Mouse (Mus musculus): ENCODE measurements around the gene Tmem30b. TPM values are rescaled to one million over a fixed set of nuclear protein-coding genes. Genes with fewer than 3 reads are reported as not detected.

The Tmem30b gene
- polyA plus RNA-seq, 1 experiment from 2014 or later: 19.4 TPM

GRCm38 (mm10) chr12:73590627-73591276, 44.6 kb upstream of the Tmem30b start:
- H3K4me2 ChIP-seq (replicated peaks; ENCODE audit: low read depth, low read length): no peak overlapping the region
- no peaks in the 10 kb centered on the region; the same call in 1 of the 2 replicates for H3K4me1 ChIP-seq (ENCODE audit: insufficient read depth, low read depth, low read length)
- H3K27me3 ChIP-seq (replicated peaks; ENCODE audit: insufficient read depth, low read length): peaks cover 4% of the 10 kb centered on the region; the same call in 1 of the 2 replicates
- WGBS: 61% methylated on average over 15 of the region's 15 CpGs
- H3K27ac ChIP-seq (ENCODE audit: low read length): peak overlapping the region; percentile 66
- H3K9me3 ChIP-seq (ENCODE audit: low read length): no peaks in the 10 kb centered on the region
- DNase-seq (ENCODE audit: low spot score) (no peak), ATAC-seq (peak; percentile 24; the same call in 1 of the 2 replicates)
- TF ChIP-seq CTCF (IDR thresholded peaks at IDR 0.05) (no peak), EP300 (IDR thresholded peaks at IDR 0.05) (peak; percentile 55; the same call in 1 of the 2 replicates)
- H3K4me3 ChIP-seq (ENCODE audit: low read depth, low read length): no peak overlapping the region
- H3K36me3 ChIP-seq (ENCODE audit: insufficient read depth, low read length): no peaks in the 10 kb centered on the region
- H3K9ac ChIP-seq (replicated peaks; ENCODE audit: low read depth): no peak overlapping the region

GRCm38 (mm10) chr12:73587262-73587661, 41.1 kb upstream of the Tmem30b start:
- Histone ChIP-seq H3K4me1 (ENCODE audit: insufficient read depth, low read depth, low read length) (no peaks in the 10 kb centered on the region), H3K9me3 (ENCODE audit: low read length) (no peaks in the 10 kb centered on the region), H3K27ac (ENCODE audit: low read length) (no peak overlapping the region), H3K36me3 (ENCODE audit: insufficient read depth, low read length) (no peaks in the 10 kb centered on the region), H3K4me2 (replicated peaks; ENCODE audit: low read depth, low read length) (peak overlapping the region; percentile 25; the same call in 1 of the 2 replicates), H3K9ac (replicated peaks; ENCODE audit: low read depth) (no peak overlapping the region), H3K27me3 (replicated peaks; ENCODE audit: insufficient read depth, low read length) (peaks cover 4% of the 10 kb centered on the region; the same call in 1 of the 2 replicates), H3K4me3 (ENCODE audit: low read depth, low read length) (peak overlapping the region; percentile 24)
- ATAC-seq: no peak
- 37% methylated on average over 3 of the region's 3 CpGs for WGBS
- DNase-seq (ENCODE audit: low spot score): no peak
- TF ChIP-seq EP300 (IDR thresholded peaks at IDR 0.05) (0 out of 2 replicates have a peak, but pooled peaks have one; percentile 14), CTCF (IDR thresholded peaks at IDR 0.05) (no peak)

- Histone ChIP-seq H3K27ac (ENCODE audit: low read length) (no peak overlapping the region), H3K27me3 (replicated peaks; ENCODE audit: insufficient read depth, low read length) (peaks cover 4% of the 10 kb centered on the region; the same call in 1 of the 2 replicates), H3K9me3 (ENCODE audit: low read length) (no peaks in the 10 kb centered on the region), H3K4me3 (ENCODE audit: low read depth, low read length) (peak overlapping the region; percentile 75), H3K4me1 (ENCODE audit: insufficient read depth, low read depth, low read length) (no peaks in the 10 kb centered on the region), H3K9ac (replicated peaks; ENCODE audit: low read depth) (peak overlapping the region; percentile 82), H3K36me3 (ENCODE audit: insufficient read depth, low read length) (no peaks in the 10 kb centered on the region), H3K4me2 (replicated peaks; ENCODE audit: low read depth, low read length) (peak overlapping the region; percentile 94)
- ATAC-seq (no peak), DNase-seq (ENCODE audit: low spot score) (no peak)
- 5% methylated on average over 7 of the region's 7 CpGs for WGBS
- TF ChIP-seq CTCF (IDR thresholded peaks at IDR 0.05) (no peak), EP300 (IDR thresholded peaks at IDR 0.05) (no peak)
These were observed 39.7 kb upstream of the Tmem30b start for GRCm38 (mm10) chr12:73585850-73586249.

- H3K9ac ChIP-seq (replicated peaks; ENCODE audit: low read depth): peak overlapping the region; percentile 82
These were observed 39.1 kb upstream of the Tmem30b start for GRCm38 (mm10) chr12:73585241-73585801.

DNA sequence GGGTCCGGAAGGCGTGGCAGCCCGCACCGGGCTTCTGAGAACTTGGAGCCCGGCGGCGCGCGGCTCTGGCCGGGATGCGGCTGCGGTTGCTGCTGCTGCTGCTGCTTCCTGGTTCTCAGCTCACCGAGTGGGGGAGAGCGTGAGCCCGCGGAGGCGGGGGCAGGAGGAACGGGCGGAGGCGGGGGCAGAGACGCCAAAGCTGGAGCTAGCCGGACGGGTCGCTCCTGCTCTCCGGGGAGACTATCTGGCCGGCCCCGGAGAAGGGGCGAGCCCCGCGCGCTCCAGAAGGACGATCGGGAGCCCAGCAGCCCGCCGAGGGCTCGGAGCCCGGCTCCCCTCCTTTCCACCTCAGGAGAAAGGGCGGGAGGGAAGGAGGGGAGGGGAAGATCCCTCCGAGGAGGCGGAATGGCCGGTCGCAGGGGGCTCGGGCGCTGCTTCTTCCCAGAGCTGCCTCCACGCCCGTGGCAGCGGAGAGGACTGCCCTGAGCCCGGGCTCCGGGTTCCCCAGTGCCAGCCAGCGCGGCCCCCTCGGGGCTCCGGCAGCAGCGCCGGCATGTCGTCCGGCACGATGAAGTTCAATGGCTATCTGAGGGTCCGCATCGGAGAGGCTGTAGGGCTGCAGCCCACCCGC, 38.5 kb upstream of the Tmem30b start, which contains the start of gene Prkch:
Gene Prkch (plus strand): TSS at position 187 of the 631 bp plus-strand sequence.
- under 1% methylated on average over 37 of the region's 61 CpGs for WGBS
- peak within 1 kb of the TSS; percentile 82 for H3K9ac ChIP-seq (replicated peaks; ENCODE audit: low read depth)
- H3K4me3 ChIP-seq (ENCODE audit: low read depth, low read length): peak within 1 kb of the TSS; percentile 75
- TF ChIP-seq EP300 (IDR thresholded peaks at IDR 0.05) (no peak), CTCF (IDR thresholded peaks at IDR 0.05) (peak; percentile 73)
- ATAC-seq (peak; percentile 88), DNase-seq (ENCODE audit: low spot score) (peak; percentile 93)
- H3K27ac ChIP-seq (ENCODE audit: low read length): peak within 1 kb of the TSS; percentile 95
- H3K36me3 ChIP-seq (ENCODE audit: insufficient read depth, low read length): no peaks in the 10 kb centered on the region
- H3K4me1 ChIP-seq (ENCODE audit: insufficient read depth, low read depth, low read length): no peaks in the 10 kb centered on the region
- H3K4me2 ChIP-seq (replicated peaks; ENCODE audit: low read depth, low read length): peak within 1 kb of the TSS; percentile 94
- H3K27me3 ChIP-seq (replicated peaks; ENCODE audit: insufficient read depth, low read length): peaks cover 4% of the 10 kb centered on the region; the same call in 1 of the 2 replicates
- no peaks in the 10 kb centered on the region for H3K9me3 ChIP-seq (ENCODE audit: low read length)

More at GRCm38 (mm10) chr12:73585241-73585801, 39.1 kb upstream of the Tmem30b start:
- Histone ChIP-seq H3K36me3 (ENCODE audit: insufficient read depth, low read length) (no peaks in the 10 kb centered on the region), H3K27me3 (replicated peaks; ENCODE audit: insufficient read depth, low read length) (peaks cover 4% of the 10 kb centered on the region; the same call in 1 of the 2 replicates), H3K27ac (ENCODE audit: low read length) (peak overlapping the region; percentile 95), H3K4me1 (ENCODE audit: insufficient read depth, low read depth, low read length) (no peaks in the 10 kb centered on the region), H3K4me2 (replicated peaks; ENCODE audit: low read depth, low read length) (peak overlapping the region; percentile 94), H3K9me3 (ENCODE audit: low read length) (no peaks in the 10 kb centered on the region), H3K4me3 (ENCODE audit: low read depth, low read length) (peak overlapping the region; percentile 75)
- TF ChIP-seq CTCF (IDR thresholded peaks at IDR 0.05) (no peak), EP300 (IDR thresholded peaks at IDR 0.05) (no peak)
- DNase-seq (ENCODE audit: low spot score): no peak
- ATAC-seq: no peak
- WGBS: under 1% methylated on average over 33 of the region's 33 CpGs

Measured in lung, postnatal 0 days (tissue).